Mouse (Mus musculus) kidney, adult 2 months (tissue): Measurements from ENCODE around the gene Meis1.

Experiments used
- CTCF ChIP-seq: fragments of 200-500 bp; conservative IDR thresholded peaks from 2 replicates; pipeline ENCODE4 v1.5.1; 2011; ENCODE audit warnings: low read depth, mild to moderate bottlenecking, control low read depth, low read length, moderate library complexity, mixed read lengths; ENCODE audit not compliant: insufficient read depth, insufficient read length
- POLR2A ChIP-seq: fragments of 200-500 bp; IDR thresholded peaks from one replicate; pipeline ENCODE4 v1.6.1; 2011; ENCODE audit warnings: low read depth, low read length, control low read depth

- TF ChIP-seq CTCF (no peak), POLR2A (no peak)
These were observed 98.1 kb downstream of the Meis1 start for GRCm38 (mm10) chr11:18920651-18921050.
